Mouse (Mus musculus): ENCODE data around the gene Rap2a. TPM values are rescaled to one million over a fixed set of nuclear protein-coding genes. Genes with fewer than 3 reads are reported as not detected.

Rap2a gene
- polyA plus RNA-seq, 1 experiment from 2014 or later, result 17.2 TPM

- Histone ChIP-seq H3K9ac (ENCODE audit: low read depth, low read length) (no peak overlapping the region), H3K36me3 (ENCODE audit: control insufficient read depth, insufficient read depth, low read length) (no peaks in the 10 kb centered on the region), H3K27me3 (ENCODE audit: control insufficient read depth, insufficient read depth, low read depth, low read length) (no peaks in the 10 kb centered on the region), H3K4me2 (ENCODE audit: low read length) (no peak overlapping the region), H3K4me3 (ENCODE audit: low read depth, low read length) (no peak overlapping the region), H3K9me3 (replicated peaks; ENCODE audit: control insufficient read depth, low read length, poor library complexity, severe bottlenecking) (no peaks in the 10 kb centered on the region), H3K27ac (ENCODE audit: low read length) (no peak overlapping the region), H3K4me1 (ENCODE audit: control insufficient read depth, insufficient read depth, low read length) (no peaks in the 10 kb centered on the region)
- WGBS, result 73% methylated on average over 3 of the region's 3 CpGs
- no peak for ATAC-seq
Measured at GRCm38 (mm10) chr14:120539626-120540025, 61.4 kb downstream of the Rap2a start.

GRCm38 (mm10) chr14:120542445-120542844 lies 64.2 kb downstream of the Rap2a start:
- H3K4me3 ChIP-seq (ENCODE audit: low read depth, low read length), result no peak overlapping the region
- H3K4me1 ChIP-seq (ENCODE audit: control insufficient read depth, insufficient read depth, low read length), result no peaks in the 10 kb centered on the region
- no peak overlapping the region for H3K27ac ChIP-seq (ENCODE audit: low read length)
- H3K27me3 ChIP-seq (ENCODE audit: control insufficient read depth, insufficient read depth, low read depth, low read length), result no peaks in the 10 kb centered on the region
- no peak overlapping the region for H3K9ac ChIP-seq (ENCODE audit: low read depth, low read length)
- WGBS, result 64% methylated on average over 8 of the region's 8 CpGs
- no peaks in the 10 kb centered on the region for H3K36me3 ChIP-seq (ENCODE audit: control insufficient read depth, insufficient read depth, low read length)
- H3K4me2 ChIP-seq (ENCODE audit: low read length), result no peak overlapping the region
- no peaks in the 10 kb centered on the region for H3K9me3 ChIP-seq (replicated peaks; ENCODE audit: control insufficient read depth, low read length, poor library complexity, severe bottlenecking)
- ATAC-seq, result no peak

GRCm38 (mm10) chr14:120542976-120543375 lies 64.7 kb downstream of the Rap2a start:
- H3K27me3 ChIP-seq (ENCODE audit: control insufficient read depth, insufficient read depth, low read depth, low read length), result no peaks in the 10 kb centered on the region
- H3K9ac ChIP-seq (ENCODE audit: low read depth, low read length), result no peak overlapping the region
- no peaks in the 10 kb centered on the region for H3K9me3 ChIP-seq (replicated peaks; ENCODE audit: control insufficient read depth, low read length, poor library complexity, severe bottlenecking)
- H3K4me1 ChIP-seq (ENCODE audit: control insufficient read depth, insufficient read depth, low read length), result no peaks in the 10 kb centered on the region
- no peak overlapping the region for H3K4me2 ChIP-seq (ENCODE audit: low read length)
- ATAC-seq, result no peak
- no peak overlapping the region for H3K4me3 ChIP-seq (ENCODE audit: low read depth, low read length)
- H3K36me3 ChIP-seq (ENCODE audit: control insufficient read depth, insufficient read depth, low read length), result no peaks in the 10 kb centered on the region
- WGBS, result 90% methylated on average over 3 of the region's 3 CpGs
- H3K27ac ChIP-seq (ENCODE audit: low read length), result no peak overlapping the region

- no peak overlapping the region for H3K9ac ChIP-seq (ENCODE audit: low read depth, low read length)
- H3K36me3 ChIP-seq (ENCODE audit: control insufficient read depth, insufficient read depth, low read length), result no peaks in the 10 kb centered on the region
- H3K27me3 ChIP-seq (ENCODE audit: control insufficient read depth, insufficient read depth, low read depth, low read length), result no peaks in the 10 kb centered on the region
- no peak for ATAC-seq
- no peak overlapping the region for H3K4me3 ChIP-seq (ENCODE audit: low read depth, low read length)
- no peak overlapping the region for H3K27ac ChIP-seq (ENCODE audit: low read length)
- 91% methylated on average over 6 of the region's 6 CpGs for WGBS
- H3K4me2 ChIP-seq (ENCODE audit: low read length), result no peak overlapping the region
- H3K4me1 ChIP-seq (ENCODE audit: control insufficient read depth, insufficient read depth, low read length), result no peaks in the 10 kb centered on the region
- H3K9me3 ChIP-seq (replicated peaks; ENCODE audit: control insufficient read depth, low read length, poor library complexity, severe bottlenecking), result no peaks in the 10 kb centered on the region
Measured at GRCm38 (mm10) chr14:120543846-120544245, 65.6 kb downstream of the Rap2a start.

GRCm38 (mm10) chr14:120544495-120544894 lies 66.3 kb downstream of the Rap2a start:
- Histone ChIP-seq H3K36me3 (ENCODE audit: control insufficient read depth, insufficient read depth, low read length) (no peaks in the 10 kb centered on the region), H3K4me2 (ENCODE audit: low read length) (no peak overlapping the region), H3K27ac (ENCODE audit: low read length) (no peak overlapping the region), H3K4me3 (ENCODE audit: low read depth, low read length) (no peak overlapping the region), H3K9me3 (replicated peaks; ENCODE audit: control insufficient read depth, low read length, poor library complexity, severe bottlenecking) (no peaks in the 10 kb centered on the region), H3K4me1 (ENCODE audit: control insufficient read depth, insufficient read depth, low read length) (no peaks in the 10 kb centered on the region), H3K9ac (ENCODE audit: low read depth, low read length) (no peak overlapping the region), H3K27me3 (ENCODE audit: control insufficient read depth, insufficient read depth, low read depth, low read length) (no peaks in the 10 kb centered on the region)
- WGBS, result 86% methylated on average over 6 of the region's 6 CpGs
- no peak for ATAC-seq

GRCm38 (mm10) chr14:120544946-120545345 lies 66.7 kb downstream of the Rap2a start:
- H3K27me3 ChIP-seq (ENCODE audit: control insufficient read depth, insufficient read depth, low read depth, low read length), result no peaks in the 10 kb centered on the region
- no peaks in the 10 kb centered on the region for H3K4me1 ChIP-seq (ENCODE audit: control insufficient read depth, insufficient read depth, low read length)
- no peak overlapping the region for H3K4me2 ChIP-seq (ENCODE audit: low read length)
- no peak overlapping the region for H3K4me3 ChIP-seq (ENCODE audit: low read depth, low read length)
- WGBS, result 87% methylated on average over 2 of the region's 2 CpGs
- no peak overlapping the region for H3K9ac ChIP-seq (ENCODE audit: low read depth, low read length)
- H3K36me3 ChIP-seq (ENCODE audit: control insufficient read depth, insufficient read depth, low read length), result no peaks in the 10 kb centered on the region
- no peaks in the 10 kb centered on the region for H3K9me3 ChIP-seq (replicated peaks; ENCODE audit: control insufficient read depth, low read length, poor library complexity, severe bottlenecking)
- no peak overlapping the region for H3K27ac ChIP-seq (ENCODE audit: low read length)
- ATAC-seq, result no peak

Other genes with a start within 250 kb of the Rap2a start
- 21.8 and 23.6 TPM in 2 replicates for gene Mbnl2, start 202.8 kb upstream of the Rap2a start, polyA plus RNA-seq (2015; fragmentation: Nextera tagmentation; extraction: Ambion mirVana)